Mouse (Mus musculus): ENCODE data around the gene Atf6.

DNA sequence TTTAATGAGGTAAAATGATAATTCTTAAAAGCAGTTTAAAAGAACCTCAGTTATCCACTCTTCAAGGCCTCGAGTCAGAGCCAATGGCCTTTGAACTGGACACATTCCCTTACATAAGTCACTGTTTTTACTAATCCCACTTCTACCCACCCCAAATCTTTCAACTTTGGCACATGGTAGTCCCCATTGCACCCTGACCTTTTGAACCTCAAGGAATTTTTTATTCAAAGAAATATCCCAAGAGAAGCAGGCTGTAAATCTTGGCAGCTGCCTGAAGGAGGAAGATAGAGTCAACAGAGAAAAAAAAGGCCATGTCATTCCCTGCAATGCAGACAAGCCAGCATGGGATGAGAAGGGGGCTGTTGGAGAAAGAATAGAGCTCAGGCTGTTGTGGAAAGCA lies 93.1 kb downstream of the Atf6 start:
- TF ChIP-seq EP300 (IDR thresholded peaks at IDR 0.05; ENCODE audit: low read depth) = no peak
- TF ChIP-seq CTCF (IDR thresholded peaks at IDR 0.05; ENCODE audit: low read depth) = no peak
